Mouse (Mus musculus) kidney, postnatal 14 days (tissue): ENCODE measurements at regions not wholly inside any gene's neighbourhood (a gene's known extent, or its start where the extent isn't known, plus 50 kb on each side); places are given as distances from the start of the nearest gene placed in this dataset.

Experiments used
- DNase-seq: peaks from one replicate; pipeline ENCODE4 v3.0.0; 2022; ENCODE audit warnings: mixed read lengths

GRCm38 (mm10) chr2:138640654-138641053 is 384.3 kb downstream of the Btbd3 start:
- DNase-seq, result no peak

GRCm38 (mm10) chr2:138641335-138641734 is 385.0 kb downstream of the Btbd3 start:
- no peak for DNase-seq

GRCm38 (mm10) chr2:138648616-138649015 is 392.3 kb downstream of the Btbd3 start:
- DNase-seq, result no peak

- no peak for DNase-seq
Measured at GRCm38 (mm10) chr2:138659376-138659775, 403.0 kb downstream of the Btbd3 start.

GRCm38 (mm10) chr2:138670307-138670706 is 413.9 kb downstream of the Btbd3 start:
- no peak for DNase-seq

- DNase-seq, result no peak
Measured at GRCm38 (mm10) chr2:138674801-138675200, 418.4 kb downstream of the Btbd3 start.

GRCm38 (mm10) chr2:138675229-138676065 is 419.1 kb downstream of the Btbd3 start:
- DNase-seq, result no peak

GRCm38 (mm10) chr2:138688140-138688871 is 431.9 kb downstream of the Btbd3 start:
- DNase-seq, result no peak

- no peak for DNase-seq
Measured at GRCm38 (mm10) chr2:138689497-138689896, 433.1 kb downstream of the Btbd3 start.

GRCm38 (mm10) chr2:138702783-138703182 is 446.4 kb downstream of the Btbd3 start:
- DNase-seq, result no peak

- no peak for DNase-seq
Measured at GRCm38 (mm10) chr2:138703943-138704541, 447.7 kb downstream of the Btbd3 start.

- peak; percentile 14 for DNase-seq
Measured at GRCm38 (mm10) chr2:138708763-138709162, 452.4 kb downstream of the Btbd3 start.

- DNase-seq, result no peak
Measured at GRCm38 (mm10) chr2:138733846-138734245, 477.5 kb downstream of the Btbd3 start.

- no peak for DNase-seq
Measured at GRCm38 (mm10) chr2:138744806-138745205, 488.4 kb downstream of the Btbd3 start.

GRCm38 (mm10) chr2:138760439-138760963 is 504.1 kb downstream of the Btbd3 start:
- DNase-seq, result peak; percentile 10

- no peak for DNase-seq
Measured at GRCm38 (mm10) chr2:138761400-138761799, 505.0 kb downstream of the Btbd3 start.

GRCm38 (mm10) chr2:138766275-138766842 is 510.0 kb downstream of the Btbd3 start:
- no peak for DNase-seq

- no peak for DNase-seq
Measured at GRCm38 (mm10) chr2:138783781-138784180, 527.4 kb downstream of the Btbd3 start.

- no peak for DNase-seq
Measured at GRCm38 (mm10) chr2:138792711-138793450, 536.5 kb downstream of the Btbd3 start.

GRCm38 (mm10) chr2:138806196-138806595 is 549.8 kb downstream of the Btbd3 start:
- no peak for DNase-seq

GRCm38 (mm10) chr2:138809767-138810166 is 553.4 kb downstream of the Btbd3 start:
- DNase-seq, result no peak

- no peak for DNase-seq
Measured at GRCm38 (mm10) chr2:138820489-138820888, 564.1 kb downstream of the Btbd3 start.
